Mouse (Mus musculus) skeletal muscle tissue, postnatal 0 days (tissue): ENCODE results near the gene Adgre5. TPM values are rescaled to one million over a fixed set of nuclear protein-coding genes. Genes with fewer than 3 reads are reported as not detected.

Source experiments
- microRNA-seq, 2 experiments: library from miRNA; unstranded; fragments of <30 nt; microRNA quantifications; one replicate each; pipeline ENCODE4; 2016
- polyA plus RNA-seq: library from polyadenylated mRNA; unstranded; fragments of >200 nt; fragmentation: Nextera tagmentation; extraction: Ambion mirVana; gene quantifications from 2 replicates; pipeline ENCODE4 v1.2.1, GENCODE M21; 2015

The Adgre5 gene
- polyA plus RNA-seq: 42.7 and 50.2 TPM in 2 replicates

DNA sequence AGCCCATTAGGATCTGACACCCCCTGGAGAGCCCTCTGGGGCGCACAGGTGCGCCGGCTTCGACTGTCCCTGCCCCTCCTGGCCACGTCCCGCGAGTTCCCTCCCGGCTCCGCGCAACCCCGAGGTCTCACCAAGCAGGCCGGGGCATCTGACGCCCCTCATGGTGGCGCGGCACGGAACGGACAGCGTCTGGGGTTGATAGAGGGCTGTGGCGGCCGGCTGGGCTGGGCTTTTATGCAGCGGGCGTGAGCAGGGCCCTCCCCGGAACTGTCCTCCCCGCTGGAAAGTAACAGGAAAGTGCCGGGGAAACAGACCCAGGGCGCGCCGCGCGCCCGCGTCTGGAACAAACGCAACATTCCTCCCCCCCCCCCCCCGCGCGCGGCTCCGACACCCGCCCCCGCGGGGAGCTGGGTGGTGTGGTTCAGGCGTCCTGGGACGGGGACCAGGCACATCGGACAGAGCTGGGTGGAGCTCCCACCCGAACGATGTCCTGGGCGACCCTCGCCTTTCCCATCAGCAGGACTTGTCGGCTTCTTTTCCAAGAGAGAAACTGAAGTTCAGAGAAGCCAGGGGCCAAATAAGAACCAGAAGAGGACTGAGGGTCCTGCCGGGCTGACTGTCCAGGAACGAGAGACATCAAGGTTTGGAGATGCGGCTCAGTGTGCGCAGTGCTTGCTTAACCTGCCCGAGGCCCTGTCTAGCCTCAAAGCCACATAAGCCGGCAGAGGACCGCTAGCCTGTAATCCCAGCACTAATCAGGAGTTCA lies at the start of gene Adgre5:
Gene Adgre5 (minus strand): TSS at position 351 of the 766 bp plus-strand sequence.

DNA sequence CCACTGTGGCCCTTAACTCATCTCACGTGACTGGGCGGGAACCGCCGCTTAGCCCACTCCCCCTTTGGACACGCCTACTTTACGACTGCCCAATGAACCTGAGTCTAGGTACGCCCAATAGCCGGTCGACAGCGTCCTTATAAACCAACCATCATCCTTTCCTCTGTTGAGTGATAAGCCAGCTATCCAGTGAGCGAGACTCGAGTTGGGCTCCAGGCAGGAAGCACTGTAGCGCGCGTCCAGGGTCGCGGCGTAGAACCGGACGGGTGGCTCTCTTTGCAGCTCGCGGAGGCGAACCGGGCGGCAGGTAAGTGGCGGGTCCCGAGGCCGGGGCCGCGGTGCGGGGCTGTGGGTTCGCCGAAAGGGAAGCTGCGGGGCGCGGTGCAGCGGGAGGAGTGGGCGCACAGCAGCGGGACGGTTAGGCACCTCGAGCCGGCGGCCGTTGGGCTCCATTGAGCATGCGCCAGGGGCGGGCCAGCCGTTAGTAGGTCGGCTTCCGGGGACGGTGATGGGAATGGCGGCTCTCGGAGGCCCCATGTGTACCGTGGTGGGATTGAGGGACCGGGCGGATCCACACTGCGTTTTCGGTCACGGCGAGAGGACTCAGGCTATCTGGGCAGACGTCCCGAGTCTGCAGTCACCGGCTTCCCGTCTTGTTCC lies 26.0 kb downstream of the Adgre5 start, which contains the start of gene Ddx39:
Gene Ddx39 (plus strand): TSS at position 147 of the 660 bp plus-strand sequence.

DNA sequence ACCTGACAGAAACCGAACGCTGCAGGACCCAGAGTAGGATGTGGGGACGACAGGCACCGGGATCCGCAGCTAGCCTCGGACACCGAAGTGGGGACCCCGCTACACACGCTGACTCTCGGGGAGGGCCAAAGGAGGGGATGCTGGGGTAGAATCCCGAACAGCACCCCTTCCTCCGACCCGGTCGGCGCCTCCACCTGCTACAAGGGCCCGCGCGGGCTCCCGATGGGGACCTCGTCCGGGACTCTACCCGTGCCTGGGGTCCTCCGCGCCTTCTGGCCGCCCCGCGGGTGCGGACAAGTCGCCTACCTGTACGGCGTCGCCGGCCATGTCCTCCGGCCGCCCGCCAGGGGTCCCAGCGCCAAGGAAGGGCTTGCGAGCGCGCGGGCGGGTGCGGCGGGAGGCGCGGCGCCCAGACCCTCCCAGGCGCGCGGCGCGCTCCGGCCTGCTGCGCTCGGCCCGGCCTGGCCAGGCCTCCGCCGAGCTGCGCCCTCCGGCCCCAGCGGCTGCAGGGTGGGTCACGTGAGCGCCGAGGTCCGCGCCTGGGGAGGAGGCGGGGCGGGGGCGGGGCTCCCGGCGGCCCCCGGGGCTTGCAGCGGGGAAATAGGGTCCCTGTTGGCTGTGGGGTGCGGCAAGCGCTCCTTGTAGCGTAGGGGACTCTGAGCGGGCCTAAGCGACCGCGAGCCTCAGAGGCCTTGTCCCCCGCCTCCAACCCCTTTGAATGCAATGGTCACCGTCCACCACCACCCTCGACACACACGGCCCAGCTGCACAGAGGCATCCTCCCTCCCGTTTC lies 42.3 kb downstream of the Adgre5 start, which contains the start of gene Pkn1:
Gene Pkn1 (minus strand): TSS at position 519 of the 793 bp plus-strand sequence.

Small RNA genes lying within 50 kb of the gene (microRNA-seq; reads per million reads assigned to microRNA genes)
- 0.20 to 0.85 reads per million in 2 experiments for gene Mir1668

Other genes with a start within 250 kb of the Adgre5 start
- gene Olfr370, start 205.5 kb downstream of the Adgre5 start, polyA plus RNA-seq: not detected in 2 replicates
- 696 and 775 TPM in 2 replicates for gene Ndufb7, start 174.7 kb downstream of the Adgre5 start, polyA plus RNA-seq
- gene Tecr, start 133.4 kb downstream of the Adgre5 start, polyA plus RNA-seq: 252 and 262 TPM in 2 replicates
- gene Dnajb1, start 133.1 kb downstream of the Adgre5 start, polyA plus RNA-seq: 20.7 and 22.4 TPM in 2 replicates
- 72.1 and 81.6 TPM in 2 replicates for gene Gipc1, start 88.6 kb downstream of the Adgre5 start, polyA plus RNA-seq
- 0.15 and 0.21 TPM in 2 replicates for gene Ptger1, start 74.6 kb downstream of the Adgre5 start, polyA plus RNA-seq
- gene Pkn1, start 42.1 kb downstream of the Adgre5 start, polyA plus RNA-seq: 16.1 and 17.8 TPM in 2 replicates
- gene Ddx39, start 26.1 kb downstream of the Adgre5 start, polyA plus RNA-seq: 38.8 and 42.0 TPM in 2 replicates
- gene Adgrl1, start 158.8 kb upstream of the Adgre5 start, polyA plus RNA-seq: 3.8 and 3.9 TPM in 2 replicates
- gene Gm10644, start 213.9 kb upstream of the Adgre5 start, polyA plus RNA-seq: 0.18 and 0.30 TPM in 2 replicates
- 21.6 and 22.8 TPM in 2 replicates for gene Asf1b, start 214.2 kb upstream of the Adgre5 start, polyA plus RNA-seq
- gene Prkaca, start 231.7 kb upstream of the Adgre5 start, polyA plus RNA-seq: 1,055 and 1,139 TPM in 2 replicates